Mouse (Mus musculus) neutrophil, adult 5-6 weeks (primary cell): ENCODE results near the gene Slc19a1. TPM values are rescaled to one million over a fixed set of nuclear protein-coding genes. Genes with fewer than 3 reads are reported as not detected.

Source experiments
- ATAC-seq: fragments of 151-379, 151-347 bp; 2 replicates; pipeline ENCODE4 v1.8.0; 2017; ENCODE audit warnings: mild to moderate bottlenecking, moderate TSS enrichment; ENCODE audit not compliant: insufficient number of reproducible peaks, poor library complexity, low FRiP score, severe bottlenecking; ENCODE audit errors: extremely low read depth
- total RNA-seq: library from RNA; stranded (forward); fragments of 200-1000 nt; gene quantifications from 2 replicates; pipeline ENCODE4 v1.2.3, GENCODE M21; 2017

Gene Slc19a1
- 2.2 and 3.6 TPM in 2 replicates for total RNA-seq

DNA sequence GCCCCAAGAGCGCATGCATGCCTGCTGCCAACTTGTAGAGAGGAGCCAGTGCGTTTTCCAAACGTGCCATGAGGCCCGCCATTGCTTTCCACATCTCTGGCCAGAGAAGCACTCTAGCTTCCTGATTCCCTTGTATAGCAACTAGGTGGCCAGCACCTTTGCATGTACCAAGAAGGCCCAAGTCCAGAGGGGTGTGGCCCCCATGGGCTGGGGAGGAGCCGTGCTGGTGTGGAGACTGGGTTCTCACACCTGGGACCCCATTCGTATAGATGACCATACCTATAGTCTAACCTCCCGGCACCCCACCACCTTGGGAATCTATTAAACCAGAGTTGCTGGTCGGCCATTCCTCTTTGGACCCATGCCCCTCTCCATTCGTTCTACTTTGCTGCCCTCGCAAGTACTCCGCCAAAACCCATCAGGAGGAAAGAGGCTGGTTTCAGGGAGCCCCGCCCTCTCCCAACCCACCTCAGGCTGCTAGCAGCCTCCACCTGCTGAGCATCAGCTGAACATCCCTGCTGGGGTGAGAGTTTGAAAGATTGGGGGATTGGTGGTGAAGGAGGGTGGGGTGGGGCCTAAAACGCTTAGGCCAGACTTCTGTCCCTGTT is at the start of gene Slc19a1:
Gene Slc19a1, plus strand, starts transcription at position 474 of the 608 bp plus-strand sequence.
- ATAC-seq: no peak

DNA sequence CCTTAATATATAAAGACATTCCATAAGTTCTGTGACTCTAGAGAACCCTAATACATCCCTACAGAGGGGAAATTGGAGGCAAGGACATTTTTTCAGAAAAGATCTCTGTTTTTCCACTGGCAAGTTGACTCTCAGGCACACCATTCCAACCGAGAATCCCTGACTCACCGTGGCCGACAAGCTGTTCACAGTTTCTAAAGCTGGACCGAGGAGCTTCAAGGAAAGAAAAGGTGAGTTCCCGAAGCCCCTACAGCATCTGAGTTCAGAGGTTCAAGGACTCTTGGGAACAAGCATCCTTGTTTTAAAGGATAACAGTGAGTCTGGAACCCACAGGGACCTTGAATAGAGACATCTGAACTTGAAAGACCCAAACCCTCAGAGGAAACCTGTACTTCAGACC is 43.5 kb upstream of the Slc19a1 start:
- ATAC-seq: no peak

DNA sequence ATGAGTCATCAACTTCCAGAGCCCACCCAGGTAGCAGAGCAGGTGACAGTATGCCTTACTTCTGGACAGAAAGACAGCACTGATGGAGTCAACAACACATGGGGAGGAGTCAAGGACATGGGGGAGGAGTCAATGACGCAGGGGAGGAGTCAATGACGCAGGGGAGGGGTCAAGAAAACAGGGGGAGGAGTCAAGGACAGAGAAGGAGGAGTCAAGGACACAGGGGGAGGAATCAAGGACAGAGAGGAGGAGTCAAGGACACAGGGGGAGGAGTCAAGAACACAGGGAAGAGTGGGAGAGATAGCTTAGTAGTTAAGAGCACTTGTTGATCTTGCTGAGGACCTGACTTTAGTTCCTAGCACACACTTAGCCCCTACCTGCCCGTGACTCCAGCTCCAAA is 39.6 kb upstream of the Slc19a1 start:
- ATAC-seq: no peak

DNA sequence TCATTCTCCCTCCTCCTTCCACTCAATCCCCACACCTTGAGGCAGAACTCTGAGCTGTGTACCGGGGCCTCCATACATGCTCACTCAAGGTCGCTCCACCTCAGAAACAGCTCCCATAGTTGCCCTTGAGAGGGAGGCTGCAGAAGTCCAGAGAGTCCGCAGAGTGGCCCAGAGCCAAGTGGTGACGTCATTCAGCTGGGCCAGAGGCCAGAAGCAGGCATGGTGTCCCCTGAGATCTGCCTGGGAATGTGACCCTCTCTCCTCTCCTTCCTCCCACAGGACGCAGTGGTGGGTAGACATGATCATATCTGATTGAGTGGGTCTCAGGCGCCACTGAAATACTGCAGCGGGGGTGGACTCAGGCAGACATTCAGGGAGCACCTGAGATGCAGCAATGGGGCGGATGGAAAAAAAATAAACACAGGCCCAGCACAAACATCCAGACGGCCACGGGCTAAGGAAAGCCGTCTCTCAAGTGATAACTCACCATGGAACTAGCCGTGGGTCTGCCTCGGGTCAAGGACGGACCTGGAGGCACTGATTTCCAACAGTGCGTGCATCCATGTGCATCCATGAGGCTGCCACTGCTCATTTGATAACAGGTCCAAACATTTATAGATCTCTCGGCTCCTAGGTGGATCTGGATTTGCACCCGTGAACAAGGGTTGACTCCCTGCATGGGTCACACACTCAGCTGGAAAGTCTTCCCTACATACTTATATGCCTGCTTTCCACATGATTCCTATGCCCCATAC is 34.1 kb upstream of the Slc19a1 start:
- no peak for ATAC-seq

DNA sequence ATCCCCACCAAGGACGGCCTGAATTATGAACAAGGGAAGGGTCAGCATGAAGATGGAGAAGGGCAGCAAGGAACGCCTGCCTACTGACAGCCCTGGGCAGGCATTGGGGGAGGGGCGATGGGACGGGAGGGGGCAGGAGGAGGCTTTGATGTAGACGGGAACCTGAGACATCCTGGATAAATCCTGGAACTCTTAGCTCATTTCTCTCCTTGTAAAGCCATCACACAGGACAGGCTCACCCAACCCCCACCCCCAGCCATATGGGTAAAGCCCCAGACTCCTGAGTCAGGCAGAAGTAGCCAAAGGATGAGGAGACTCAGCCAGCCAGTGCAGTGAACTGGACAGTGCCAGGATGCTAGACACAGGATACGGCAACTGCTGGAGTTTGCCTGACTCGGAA is 27.1 kb upstream of the Slc19a1 start:
- no peak for ATAC-seq

DNA sequence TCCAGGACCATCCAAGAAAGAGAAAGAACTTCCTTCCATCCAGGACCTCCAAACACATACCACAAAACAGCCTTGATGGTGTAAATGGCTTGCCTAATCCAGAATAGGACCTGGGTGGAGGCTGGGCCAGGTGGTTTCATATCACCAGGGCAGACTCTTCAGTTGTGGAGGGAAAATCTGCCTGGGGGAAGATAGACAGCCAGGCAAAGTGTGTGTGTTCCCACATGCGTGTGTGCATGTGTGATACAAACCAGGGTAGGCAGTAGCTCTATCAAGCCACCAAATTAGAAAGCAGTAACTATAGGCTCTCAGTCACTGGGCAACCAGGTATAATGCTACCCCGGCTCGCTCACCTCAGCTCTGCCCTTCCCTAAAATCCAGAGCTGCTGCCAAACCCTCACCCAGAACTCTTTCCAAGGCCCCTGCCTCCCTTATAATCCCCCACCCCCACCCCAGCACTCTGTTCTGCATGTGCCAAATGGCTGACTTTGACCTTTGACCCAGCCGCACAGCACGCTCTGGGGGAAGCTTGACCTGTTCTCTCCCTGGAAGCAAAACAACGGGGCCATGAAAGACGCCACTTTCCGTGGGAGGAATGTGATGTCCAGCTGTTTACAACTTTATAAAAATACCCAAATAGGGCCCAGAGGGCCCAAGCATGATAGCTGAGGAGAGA is 24.5 kb upstream of the Slc19a1 start:
- ATAC-seq: no peak

DNA sequence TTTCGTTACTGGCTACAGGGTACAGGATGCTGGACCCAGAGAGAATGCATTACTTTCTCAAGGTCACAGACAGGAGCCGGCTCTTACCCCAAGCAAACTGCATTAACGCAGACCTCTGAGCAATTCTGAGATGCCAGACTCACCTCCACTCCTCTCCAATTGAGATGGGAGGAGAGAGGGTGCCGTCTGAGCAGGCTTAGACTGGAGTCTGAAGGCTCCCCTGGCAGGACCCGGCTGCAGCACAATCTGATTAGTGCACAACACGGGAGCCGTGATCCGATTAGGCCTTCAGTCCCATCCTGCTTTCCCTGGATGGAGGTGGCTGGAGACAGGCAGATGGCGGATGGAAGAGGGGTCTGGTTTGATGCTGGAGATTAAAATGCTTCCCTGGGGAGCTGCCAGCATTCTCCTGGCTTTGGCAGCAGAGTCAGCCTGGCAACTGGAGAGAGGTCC is 23.9 kb upstream of the Slc19a1 start:
- no peak for ATAC-seq

DNA sequence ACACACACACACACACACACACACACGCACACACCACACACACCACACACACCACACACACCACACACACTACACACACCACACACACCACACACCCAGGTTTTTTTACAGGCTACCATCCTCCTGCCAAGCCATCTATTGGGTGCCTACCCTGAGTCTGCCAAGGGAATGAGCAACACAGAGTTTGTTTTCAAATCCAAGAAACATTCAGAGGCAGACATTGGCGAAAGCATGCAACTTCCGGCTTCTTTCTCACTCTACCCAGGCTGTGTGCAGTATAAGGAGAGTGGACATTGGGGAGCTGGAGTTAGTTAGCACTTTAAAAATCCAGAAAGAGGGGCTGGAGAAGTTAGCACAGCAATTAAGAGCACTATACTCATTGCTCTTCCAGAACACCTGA is 23.3 kb upstream of the Slc19a1 start:
- ATAC-seq: no peak

DNA sequence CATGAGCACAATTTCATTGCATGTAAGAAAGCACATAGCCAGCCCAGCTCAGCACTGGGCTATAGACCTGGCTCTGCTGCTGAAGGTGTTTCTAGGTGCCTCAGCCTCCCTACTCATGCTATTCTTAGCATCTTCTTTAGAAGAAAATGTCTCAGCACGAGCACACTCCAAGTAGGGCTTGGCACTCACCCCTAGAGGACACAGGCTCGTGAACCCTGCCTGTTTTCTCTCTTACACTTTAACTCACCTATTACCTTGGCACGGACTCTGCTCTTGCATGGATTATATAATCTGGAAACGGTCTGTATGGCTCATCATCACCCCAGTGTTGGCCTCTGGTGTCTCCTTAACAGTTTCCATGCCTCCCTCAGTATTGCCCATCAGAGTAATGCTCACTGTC is 20.4 kb upstream of the Slc19a1 start:
- ATAC-seq: no peak

DNA sequence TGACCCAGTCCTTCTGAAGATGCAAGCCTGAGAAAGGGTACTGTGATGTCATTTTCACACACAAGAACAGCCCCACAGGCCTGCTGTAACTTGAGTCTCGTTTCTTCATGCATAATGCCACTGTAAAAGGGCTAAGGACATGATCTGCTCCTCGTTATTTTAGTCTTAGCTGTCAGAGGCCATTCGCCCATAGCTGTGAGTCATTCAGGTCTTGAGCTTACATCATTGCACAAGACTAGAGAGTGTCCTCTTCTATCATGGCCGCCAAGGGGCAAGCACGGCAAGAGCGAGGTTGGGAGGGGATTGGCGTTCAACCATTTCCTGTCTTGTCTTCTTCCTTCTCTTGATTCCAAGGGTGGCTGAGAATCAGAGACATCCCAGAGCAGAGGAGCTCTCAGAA is 16.0 kb upstream of the Slc19a1 start:
- no peak for ATAC-seq

DNA sequence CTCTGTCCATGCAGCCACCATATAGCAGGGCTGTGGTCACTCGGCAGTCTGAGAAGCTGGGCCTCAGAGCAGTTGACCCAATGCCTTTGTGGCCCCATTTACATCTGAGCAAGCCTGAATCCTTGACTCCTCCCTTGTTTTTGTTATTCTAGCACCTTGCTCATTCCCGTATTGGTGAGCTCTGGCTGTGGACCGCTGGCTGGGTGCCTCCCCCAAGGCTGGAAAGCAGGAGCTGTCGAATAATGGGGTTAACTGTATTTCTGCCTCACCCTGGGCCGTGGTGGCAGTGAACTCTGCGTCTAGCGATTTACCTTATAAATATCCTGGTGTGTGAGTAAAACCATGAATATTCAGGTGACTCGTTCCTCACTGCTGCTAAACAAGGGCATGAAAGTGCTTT is 15.5 kb upstream of the Slc19a1 start:
- ATAC-seq: no peak

DNA sequence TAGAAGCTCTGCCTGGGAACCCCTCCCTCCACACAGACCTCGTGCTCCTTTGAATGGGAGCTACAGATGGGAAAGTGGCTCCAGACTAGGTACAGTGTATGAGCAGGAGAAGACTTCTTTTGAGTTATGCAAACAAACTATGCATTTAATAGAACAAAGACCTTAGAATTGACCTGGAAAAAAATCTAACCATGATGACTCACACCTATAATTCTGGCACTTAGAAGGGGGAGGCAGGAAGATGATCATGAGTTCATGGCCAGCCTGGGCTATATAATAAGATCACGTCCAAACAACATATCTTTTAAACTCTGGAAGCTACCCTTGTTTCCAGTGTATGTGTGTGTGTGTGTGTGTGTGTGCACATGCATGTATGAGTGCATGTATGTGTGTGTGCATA is 15.0 kb upstream of the Slc19a1 start:
- no peak for ATAC-seq

DNA sequence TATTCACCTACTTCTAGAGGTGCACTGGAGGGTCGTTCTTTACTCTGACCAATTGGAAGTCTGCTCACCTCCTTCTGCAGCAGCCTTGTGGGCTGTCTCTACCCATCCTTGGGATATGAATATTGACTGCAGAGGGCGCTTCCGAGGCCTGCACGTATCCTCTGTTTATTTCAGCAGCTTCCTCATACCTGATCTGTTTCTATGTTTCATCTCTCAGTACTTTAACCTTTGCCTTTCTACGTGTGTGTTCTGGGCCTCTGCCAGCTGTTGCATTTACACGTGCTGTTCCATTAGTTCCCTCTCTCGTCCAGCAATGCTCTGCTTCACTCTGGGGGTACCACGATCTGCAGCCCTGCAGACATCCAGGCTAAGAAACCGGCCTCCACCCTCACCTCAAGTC is 14.4 kb upstream of the Slc19a1 start:
- no peak for ATAC-seq

DNA sequence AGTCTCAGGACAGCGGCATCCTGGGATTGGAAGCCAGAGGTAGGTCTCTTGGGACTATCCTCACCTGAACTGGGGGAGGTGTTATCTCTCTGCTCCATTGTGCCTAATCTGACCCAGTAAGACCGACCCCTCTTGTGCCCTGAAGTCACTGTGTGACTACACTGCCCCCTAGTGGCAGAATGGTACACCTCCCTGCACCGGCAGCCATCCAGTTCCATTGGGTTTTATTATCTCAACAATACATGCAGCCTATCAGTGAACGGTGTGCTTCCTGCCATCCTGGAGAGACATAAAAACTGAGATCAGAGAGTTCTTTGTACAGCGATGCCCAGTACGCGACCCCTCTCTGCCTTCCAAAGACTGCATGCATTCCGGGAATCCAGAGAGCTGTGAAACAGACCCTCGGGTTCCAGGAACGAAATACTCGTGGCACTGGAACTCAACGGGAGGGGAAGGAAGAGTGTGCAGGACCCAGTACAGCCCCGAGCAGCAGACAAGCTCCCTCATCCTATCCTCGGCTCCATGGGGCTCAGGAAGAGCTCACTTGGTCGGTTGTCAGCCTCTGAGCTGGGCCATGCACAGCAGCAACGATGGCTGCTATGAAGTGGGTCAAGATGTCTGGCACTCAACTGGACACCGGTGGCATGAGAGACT is 10.5 kb upstream of the Slc19a1 start:
- peak; percentile 44; the same call in 1 of the 2 replicates for ATAC-seq

DNA sequence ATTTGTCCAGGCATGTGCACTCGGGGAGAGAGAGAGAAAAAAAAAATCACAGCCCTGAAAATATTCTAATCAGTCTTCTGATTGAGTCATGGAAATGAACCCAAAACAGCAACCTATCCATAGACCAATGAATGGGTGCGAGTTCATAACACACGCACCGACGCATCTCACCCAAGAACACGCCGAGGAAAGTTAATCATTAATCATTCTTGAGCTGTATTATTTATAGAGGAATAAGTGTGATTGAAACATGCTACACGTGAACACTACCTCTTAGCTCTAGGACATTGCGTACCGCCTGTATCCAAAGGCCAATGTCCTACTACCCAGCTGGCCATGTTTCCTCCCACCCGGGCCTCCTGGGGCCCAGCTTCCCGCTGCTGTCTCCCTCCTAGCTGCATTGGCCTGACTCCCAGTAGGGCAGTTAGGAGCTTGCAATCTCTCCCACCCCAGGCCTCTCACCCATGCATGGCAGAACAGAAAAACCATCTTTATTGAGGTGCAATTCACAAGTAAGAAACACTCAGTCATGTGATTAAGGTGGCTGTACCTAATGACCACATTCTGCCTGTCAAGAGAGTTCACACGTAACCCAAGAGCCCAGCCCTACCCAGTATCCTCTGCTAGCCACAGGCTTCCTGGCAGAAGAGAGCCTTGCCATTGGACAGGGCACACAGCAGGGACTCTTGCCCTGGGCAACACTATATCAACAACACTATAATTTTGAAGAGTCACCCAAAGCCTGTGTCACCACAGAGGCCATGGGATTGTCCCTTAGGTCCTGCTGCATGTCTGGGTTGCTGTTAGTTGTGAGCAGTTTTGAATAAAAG is 9.5 kb upstream of the Slc19a1 start:
- ATAC-seq: no peak

DNA sequence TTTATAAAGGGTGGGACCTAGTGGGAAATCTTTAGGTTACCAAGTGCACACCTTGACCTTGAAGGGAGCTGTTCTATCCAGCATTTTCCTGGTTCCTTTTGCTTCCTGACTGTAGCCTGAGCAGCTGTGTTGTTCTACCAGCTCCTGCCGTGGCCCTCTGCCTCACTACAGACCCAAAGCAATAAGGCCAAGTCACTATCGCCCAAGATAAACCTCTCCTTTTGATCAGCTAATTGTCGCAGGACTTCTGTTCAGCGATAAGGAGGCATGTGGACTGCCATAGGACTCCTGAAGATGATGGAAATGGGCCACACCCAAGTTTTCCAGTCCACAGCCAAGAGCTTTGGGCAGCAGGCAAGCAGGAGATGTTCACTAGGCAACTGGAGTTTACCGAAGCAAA is 7.8 kb upstream of the Slc19a1 start:
- no peak for ATAC-seq

DNA sequence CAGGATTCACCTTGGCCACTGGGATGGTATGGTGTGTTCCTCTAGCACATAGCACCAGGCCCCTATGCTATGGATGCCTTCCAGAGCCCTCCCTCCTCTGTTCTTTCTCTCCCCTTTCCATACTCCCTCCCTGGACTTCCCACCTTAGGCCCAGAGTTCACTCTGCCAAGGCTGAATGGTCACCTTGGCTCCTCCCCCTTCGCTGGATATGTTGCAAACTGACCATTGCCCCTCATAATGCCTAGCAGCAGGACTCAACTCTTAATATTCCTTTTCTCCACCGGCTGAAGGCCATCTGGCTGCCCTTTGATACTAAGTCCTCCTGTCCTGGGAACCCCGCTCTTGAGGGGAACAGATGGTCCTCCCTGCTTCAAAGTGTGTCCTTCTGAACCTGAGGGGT is 5.1 kb upstream of the Slc19a1 start:
- ATAC-seq: no peak

DNA sequence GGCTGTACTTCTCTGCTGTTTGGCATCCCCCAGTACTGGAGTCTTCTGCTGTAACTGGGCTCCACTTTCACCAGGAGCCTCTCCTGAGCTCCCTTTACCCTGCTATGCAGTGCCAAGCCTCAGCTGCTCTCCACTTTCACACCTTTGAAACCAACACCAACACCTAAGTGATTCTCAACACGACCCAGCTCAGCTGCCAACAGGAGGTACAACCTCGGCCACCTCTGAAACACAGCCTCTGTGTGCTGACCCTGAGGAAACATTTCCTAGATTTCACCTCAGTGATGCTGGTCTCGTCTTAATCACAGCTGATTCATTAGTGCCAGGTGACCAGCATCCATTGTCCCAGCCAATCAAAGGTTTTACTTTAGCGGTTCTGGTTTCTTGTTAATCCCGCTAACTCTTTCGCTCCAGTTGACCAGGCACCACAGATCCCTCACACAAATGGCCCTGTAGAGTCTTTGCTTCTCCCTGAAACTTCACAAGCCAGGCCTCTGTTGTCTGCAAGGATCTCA is 3.2 kb upstream of the Slc19a1 start:
- no peak for ATAC-seq

DNA sequence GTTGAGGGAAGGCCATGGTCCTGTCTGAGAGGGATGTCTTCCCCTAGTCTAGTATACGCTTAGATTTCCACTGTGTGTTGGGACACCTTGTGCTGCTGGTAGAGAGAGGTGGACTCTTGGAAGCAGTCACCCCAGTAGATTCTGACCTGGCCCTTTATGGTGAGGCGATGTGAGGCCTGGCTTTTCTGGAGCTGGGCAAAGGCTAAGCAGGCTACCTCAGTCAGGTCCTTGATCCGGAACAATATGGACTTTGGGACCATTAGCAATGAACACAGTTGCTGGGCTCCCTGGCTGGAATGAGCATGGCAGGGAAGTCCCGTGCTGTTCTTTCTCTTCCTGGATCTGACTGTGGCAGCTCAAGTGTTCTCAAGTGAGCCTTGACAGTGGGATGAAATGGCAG is 2.3 kb upstream of the Slc19a1 start:
- no peak for ATAC-seq
